Mouse (Mus musculus): ENCODE measurements around the gene Glyatl3. TPM values are rescaled to one million over a fixed set of nuclear protein-coding genes. Genes with fewer than 3 reads are reported as not detected.

Gene Glyatl3
- total and polyA plus RNA-seq, 3 experiments: not detected

DNA sequence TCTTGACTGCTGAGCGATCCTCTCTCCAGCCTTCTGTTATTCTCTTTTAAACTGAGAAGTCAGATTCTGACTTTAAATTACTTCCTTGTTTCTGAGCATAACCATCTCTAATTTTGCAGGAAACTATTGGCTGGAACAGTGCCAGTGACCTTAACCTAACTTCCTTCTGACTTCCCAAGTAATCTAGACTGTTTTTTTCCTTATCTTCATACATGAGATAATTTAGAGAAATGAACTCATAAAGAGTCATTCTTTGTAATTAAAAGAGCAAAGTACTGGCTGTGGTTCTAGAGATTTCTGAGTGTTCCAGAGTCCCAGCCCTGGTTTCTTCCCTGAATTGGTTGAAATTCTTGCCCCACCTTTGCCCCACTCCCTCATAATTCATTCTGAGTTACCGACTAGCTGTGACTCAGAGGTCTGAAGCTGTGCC is 40.6 kb downstream of the Glyatl3 start:
- DNase-seq: no peak
- no peak for TF ChIP-seq POLR2A (IDR thresholded peaks at IDR 0.05; ENCODE audit: insufficient read depth, low read depth, low read length)
- TF ChIP-seq EP300 (IDR thresholded peaks at IDR 0.05; ENCODE audit: insufficient read depth, low read depth, low read length): no peak
- no peak for TF ChIP-seq CTCF (IDR thresholded peaks at IDR 0.05)
- WGBS: 19% methylated on average over 2 of the region's 2 CpGs
- Histone ChIP-seq H3K27me3 (ENCODE audit: control insufficient read depth, insufficient read depth, low read length) (no peaks in the 10 kb centered on the region), H3K4me1 (ENCODE audit: control insufficient read depth, insufficient read depth, low read length) (no peaks in the 10 kb centered on the region; the same call in none of the 2 replicates), H3K9ac (ENCODE audit: low read depth, low read length) (no peak overlapping the region), H3K27ac (no peak overlapping the region), H3K79me2 (replicated peaks; ENCODE audit: control insufficient read depth, insufficient read depth, low read length) (no peaks in the 10 kb centered on the region), H3K36me3 (ENCODE audit: control insufficient read depth, insufficient read depth, low read length) (no peaks in the 10 kb centered on the region), H3K4me3 (no peak overlapping the region)
- intact Hi-C loops (cut with DNase I): no loop called here

GRCm38 (mm10) chr17:40872626-40873025 is 41.5 kb downstream of the Glyatl3 start:
- H3K27ac ChIP-seq: no peak overlapping the region

GRCm38 (mm10) chr17:40868952-40869747 is 45.0 kb downstream of the Glyatl3 start:
- DNase-seq: no peak
- no peak overlapping the region for H3K4me3 ChIP-seq
- intact Hi-C loops (cut with DNase I): no loop called here
- H3K27me3 ChIP-seq (ENCODE audit: control insufficient read depth, insufficient read depth, low read length): no peaks in the 10 kb centered on the region
- H3K4me1 ChIP-seq (ENCODE audit: control insufficient read depth, insufficient read depth, low read length): no peaks in the 10 kb centered on the region; the same call in 1 of the 2 replicates
- WGBS: 14% methylated on average over 10 of the region's 10 CpGs
- no peak for TF ChIP-seq CTCF (IDR thresholded peaks at IDR 0.05)
- no peak for TF ChIP-seq POLR2A (IDR thresholded peaks at IDR 0.05; ENCODE audit: insufficient read depth, low read depth, low read length)
- no peak for TF ChIP-seq EP300 (IDR thresholded peaks at IDR 0.05; ENCODE audit: insufficient read depth, low read depth, low read length)
- H3K36me3 ChIP-seq (ENCODE audit: control insufficient read depth, insufficient read depth, low read length): no peaks in the 10 kb centered on the region
- H3K9ac ChIP-seq (ENCODE audit: low read depth, low read length): no peak overlapping the region
- H3K27ac ChIP-seq: no peak overlapping the region
- no peaks in the 10 kb centered on the region for H3K79me2 ChIP-seq (replicated peaks; ENCODE audit: control insufficient read depth, insufficient read depth, low read length)

More at GRCm38 (mm10) chr17:40872626-40873025, 41.5 kb downstream of the Glyatl3 start:
- Histone ChIP-seq H3K27me3 (ENCODE audit: control insufficient read depth, insufficient read depth, low read length) (no peaks in the 10 kb centered on the region), H3K79me2 (replicated peaks; ENCODE audit: control insufficient read depth, insufficient read depth, low read length) (no peaks in the 10 kb centered on the region), H3K9ac (ENCODE audit: low read depth, low read length) (no peak overlapping the region), H3K4me1 (ENCODE audit: control insufficient read depth, insufficient read depth, low read length) (no peaks in the 10 kb centered on the region; the same call in none of the 2 replicates), H3K4me3 (no peak overlapping the region), H3K36me3 (ENCODE audit: control insufficient read depth, insufficient read depth, low read length) (no peaks in the 10 kb centered on the region)
- TF ChIP-seq EP300 (IDR thresholded peaks at IDR 0.05; ENCODE audit: insufficient read depth, low read depth, low read length) (no peak), CTCF (IDR thresholded peaks at IDR 0.05) (no peak), POLR2A (IDR thresholded peaks at IDR 0.05; ENCODE audit: insufficient read depth, low read depth, low read length) (no peak)
- WGBS: 95% methylated on average over 6 of the region's 6 CpGs
- intact Hi-C loops (cut with DNase I): no loop called here
- DNase-seq: no peak

DNA sequence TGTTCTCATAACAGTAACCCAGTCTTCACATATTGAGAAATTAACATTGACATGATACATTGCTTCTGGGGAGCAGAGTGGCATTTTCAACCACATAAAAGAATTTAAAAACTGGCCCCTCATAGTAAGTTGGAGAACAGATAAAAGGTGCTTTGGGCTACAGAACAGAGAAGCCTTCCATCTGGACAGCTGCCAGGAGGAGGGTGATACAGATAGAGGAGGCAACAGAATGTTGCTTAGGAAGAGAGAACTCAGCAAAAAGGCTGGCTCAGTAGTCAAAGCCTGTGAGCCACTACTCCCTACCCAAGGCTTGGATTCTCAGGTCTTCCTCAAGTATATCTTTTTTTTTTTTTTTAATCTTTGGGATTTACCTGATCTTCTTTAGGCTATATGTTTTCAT is 59.1 kb downstream of the Glyatl3 start:
- Histone ChIP-seq H3K4me3 (no peak overlapping the region), H3K79me2 (replicated peaks; ENCODE audit: control insufficient read depth, insufficient read depth, low read length) (no peaks in the 10 kb centered on the region), H3K4me1 (ENCODE audit: control insufficient read depth, insufficient read depth, low read length) (no peaks in the 10 kb centered on the region), H3K36me3 (ENCODE audit: control insufficient read depth, insufficient read depth, low read length) (no peaks in the 10 kb centered on the region), H3K27me3 (ENCODE audit: control insufficient read depth, insufficient read depth, low read length) (no peaks in the 10 kb centered on the region), H3K27ac (no peak overlapping the region), H3K9ac (ENCODE audit: low read depth, low read length) (no peak overlapping the region)
- intact Hi-C loops (cut with DNase I): no loop called here
- TF ChIP-seq EP300 (IDR thresholded peaks at IDR 0.05; ENCODE audit: insufficient read depth, low read depth, low read length): no peak
- no peak for TF ChIP-seq POLR2A (IDR thresholded peaks at IDR 0.05; ENCODE audit: insufficient read depth, low read depth, low read length)
- no peak for TF ChIP-seq CTCF (IDR thresholded peaks at IDR 0.05)
- DNase-seq: no peak

Other genes starting within 250 kb of the Glyatl3 start
- gene Esp1, start 187.2 kb downstream of the Glyatl3 start, total RNA-seq (2021): not detected
- gene Esp1, start 187.2 kb downstream of the Glyatl3 start, polyA plus RNA-seq (2012; rRNA removed): not detected in 2 replicates
- not detected for gene Crisp2, start 107.3 kb downstream of the Glyatl3 start, total RNA-seq (2021)
- 0.10 and 0.56 TPM in 2 replicates for gene Crisp2, start 107.3 kb downstream of the Glyatl3 start, polyA plus RNA-seq (2012; rRNA removed)
- under 1 TPM; 0.21 to 0.55 TPM for gene Rhag, start 103.2 kb downstream of the Glyatl3 start, total RNA-seq (2021)
- 0.08 and 0.09 TPM in 2 replicates for gene Rhag, start 103.2 kb downstream of the Glyatl3 start, polyA plus RNA-seq (2012; rRNA removed)
- gene 9130008F23Rik, start 33.8 kb downstream of the Glyatl3 start, total RNA-seq (2021): under 1 TPM; 0.30 to 0.65 TPM
- 0.97 and 1.1 TPM in 2 replicates for gene 9130008F23Rik, start 33.8 kb downstream of the Glyatl3 start, polyA plus RNA-seq (2012; rRNA removed)
- 100 to 1,000 TPM; 146 to 171 TPM for gene Mut, start 20.3 kb upstream of the Glyatl3 start, total RNA-seq (2021)
- 30.8 and 56.6 TPM in 2 replicates for gene Mut, start 20.3 kb upstream of the Glyatl3 start, polyA plus RNA-seq (2012; rRNA removed)
- gene Cenpq, start 20.7 kb upstream of the Glyatl3 start, total RNA-seq (2021): 1 to 10 TPM; 5.4 to 7.3 TPM
- gene Cenpq, start 20.7 kb upstream of the Glyatl3 start, polyA plus RNA-seq (2012; rRNA removed): 1.5 and 2.3 TPM in 2 replicates